Mouse (Mus musculus): ENCODE measurements around the gene Cisd1.

DNA sequence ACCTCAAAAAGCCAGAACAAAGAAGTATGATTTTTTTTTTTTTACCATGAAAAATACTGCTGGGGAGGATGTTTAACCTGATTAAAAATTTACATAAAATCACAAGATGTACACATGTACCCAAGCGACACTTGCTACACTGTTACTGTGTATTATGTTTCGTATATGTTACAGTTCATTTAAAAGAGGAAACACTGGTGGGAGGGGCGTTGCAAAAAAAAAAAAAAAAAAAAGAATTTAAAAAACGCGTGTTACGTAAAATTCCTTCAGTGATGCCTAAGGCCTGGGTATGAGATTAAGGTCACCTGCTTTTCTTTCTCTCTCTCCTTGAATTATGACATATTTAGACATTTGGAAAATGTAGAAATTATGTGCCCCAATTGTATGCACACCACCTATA lies 38.0 kb downstream of the Cisd1 start:
- TF ChIP-seq CTCF (IDR thresholded peaks at IDR 0.05; ENCODE audit: borderline replicate concordance, insufficient read depth, low read length): no peak
- TF ChIP-seq POLR2A (IDR thresholded peaks at IDR 0.05; ENCODE audit: low read depth, low read length): no peak
